Mouse (Mus musculus) limb, embryonic 10.5 days (tissue): ENCODE results near the gene Unc79. TPM values are rescaled to one million over a fixed set of nuclear protein-coding genes. Genes with fewer than 3 reads are reported as not detected.

Experiments used
- DNase-seq: peaks from one replicate; pipeline ENCODE4 v3.0.0-alpha.2; 2017; ENCODE audit warnings: low spot score
- H3K27ac ChIP-seq: fragments of 300-500 bp; sonication (generic); 2 replicates; pipeline ENCODE4 v1.5.1; 2016; ENCODE audit warnings: mild to moderate bottlenecking
- H3K27me3 ChIP-seq: fragments of 300-500 bp; sonication (generic); 2 replicates; pipeline ENCODE4 v1.6.1; 2016; ENCODE audit warnings: low read depth, mild to moderate bottlenecking; ENCODE audit not compliant: poor library complexity, severe bottlenecking
- H3K36me3 ChIP-seq: fragments of 300-500 bp; sonication (generic); 2 replicates; pipeline ENCODE4 v1.6.1; 2016; ENCODE audit warnings: mild to moderate bottlenecking, moderate library complexity
- H3K4me1 ChIP-seq: fragments of 300-500 bp; sonication (generic); 2 replicates; pipeline ENCODE4 v1.6.1; 2016
- H3K4me3 ChIP-seq: fragments of 300-500 bp; sonication (generic); 2 replicates; pipeline ENCODE4 v1.5.1; 2016; ENCODE audit warnings: mild to moderate bottlenecking, moderate library complexity
- H3K9me3 ChIP-seq: fragments of 300-500 bp; sonication (generic); replicated peaks from 2 replicates; pipeline ENCODE4 v1.6.1; 2016; ENCODE audit warnings: mild to moderate bottlenecking
- WGBS: fragments of 180-500 bp; shearing (Covaris S2); methylation state at CpG from one replicate; pipeline ENCODE4 v1.1.7; 2016; 5-methylcytosine and 5-hydroxymethylcytosine counted together
- polyA plus RNA-seq: library from polyadenylated mRNA; unstranded; fragments of >200 nt; fragmentation: Nextera tagmentation; extraction: Ambion mirVana; gene quantifications from 2 replicates; pipeline ENCODE4 v1.2.1, GENCODE M21; 2016

The Unc79 gene
- polyA plus RNA-seq, 1 experiment from 2014 or later = 0.05 TPM

GRCm38 (mm10) chr12:103103601-103104000 is 154.9 kb downstream of the Unc79 start:
- 20% methylated on average over 5 of the region's 5 CpGs for WGBS
- peak; percentile 33 for DNase-seq
- H3K4me3 ChIP-seq = 0 out of 2 replicates have a peak overlapping the region, but pooled peaks have one; percentile 10

GRCm38 (mm10) chr12:103109301-103109700 is 160.6 kb downstream of the Unc79 start:
- Histone ChIP-seq H3K4me1 (no peaks in the 10 kb centered on the region; the same call in 1 of the 2 replicates), H3K27me3 (no peaks in the 10 kb centered on the region), H3K4me3 (no peak overlapping the region), H3K36me3 (no peaks in the 10 kb centered on the region), H3K9me3 (no peaks in the 10 kb centered on the region), H3K27ac (no peak overlapping the region)
- DNase-seq = no peak
- WGBS = 95% methylated on average over 7 of the region's 7 CpGs

More at GRCm38 (mm10) chr12:103103601-103104000, 154.9 kb downstream of the Unc79 start:
- H3K4me1 ChIP-seq = peaks cover 6% of the 10 kb centered on the region
- no peak overlapping the region for H3K27ac ChIP-seq
- no peaks in the 10 kb centered on the region for H3K27me3 ChIP-seq
- H3K36me3 ChIP-seq = no peaks in the 10 kb centered on the region
- H3K9me3 ChIP-seq = no peaks in the 10 kb centered on the region

GRCm38 (mm10) chr12:103116639-103117038 is 168.0 kb downstream of the Unc79 start:
- 86% methylated on average over 8 of the region's 8 CpGs for WGBS
- no peak for DNase-seq
- H3K36me3 ChIP-seq = no peaks in the 10 kb centered on the region
- no peak overlapping the region for H3K27ac ChIP-seq
- H3K4me1 ChIP-seq = peaks cover 12% of the 10 kb centered on the region
- H3K9me3 ChIP-seq = no peaks in the 10 kb centered on the region
- no peak overlapping the region for H3K4me3 ChIP-seq
- H3K27me3 ChIP-seq = no peaks in the 10 kb centered on the region

DNA sequence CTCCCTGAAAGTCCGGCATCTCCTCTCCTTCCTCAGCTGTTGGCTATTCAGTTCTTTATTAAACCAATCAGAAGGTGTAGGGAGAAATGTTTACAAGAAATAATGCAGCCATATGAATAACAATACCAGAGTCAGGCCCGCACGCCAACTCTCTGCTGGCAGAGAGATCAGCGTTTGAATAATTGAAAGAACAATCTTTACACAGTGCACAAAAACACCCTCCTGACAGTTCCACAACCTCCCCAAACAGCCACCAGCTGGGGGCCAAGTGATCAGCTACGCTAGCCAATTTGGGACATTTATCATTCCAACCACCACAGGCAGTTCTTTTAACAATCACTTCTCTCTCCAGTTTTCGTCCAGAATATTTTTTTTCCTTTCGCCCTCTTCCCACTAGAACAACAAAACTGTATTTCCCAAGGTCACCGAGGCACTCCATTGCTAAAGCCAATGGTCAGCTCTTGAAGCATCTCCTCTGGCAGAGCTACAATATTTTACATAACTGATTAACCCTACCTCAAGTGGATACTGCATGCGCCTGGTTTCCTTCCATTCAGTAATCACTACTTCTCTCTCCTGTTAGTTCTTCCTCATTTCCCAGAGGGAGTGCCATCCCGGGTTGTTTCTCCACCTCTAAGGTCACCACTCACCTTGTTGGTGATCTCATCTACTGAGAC is 169.0 kb downstream of the Unc79 start:
- peaks cover 12% of the 10 kb centered on the region for H3K4me1 ChIP-seq
- DNase-seq = no peak
- WGBS = 83% methylated on average over 10 of the region's 10 CpGs

GRCm38 (mm10) chr12:103121928-103122327 is 173.3 kb downstream of the Unc79 start:
- Histone ChIP-seq H3K36me3 (no peaks in the 10 kb centered on the region), H3K4me1 (peaks cover 10% of the 10 kb centered on the region; the same call in 1 of the 2 replicates), H3K27me3 (no peaks in the 10 kb centered on the region), H3K4me3 (no peak overlapping the region), H3K27ac (no peak overlapping the region), H3K9me3 (no peaks in the 10 kb centered on the region)
- no peak for DNase-seq
- 87% methylated on average over 5 of the region's 5 CpGs for WGBS

More for the DNA sequence above, 169.0 kb downstream of the Unc79 start:
- H3K9me3 ChIP-seq = no peaks in the 10 kb centered on the region
- no peak overlapping the region for H3K27ac ChIP-seq
- H3K4me3 ChIP-seq = no peak overlapping the region
- no peaks in the 10 kb centered on the region for H3K36me3 ChIP-seq
- H3K27me3 ChIP-seq = no peaks in the 10 kb centered on the region

GRCm38 (mm10) chr12:103123861-103124260 is 175.2 kb downstream of the Unc79 start:
- H3K27me3 ChIP-seq = no peaks in the 10 kb centered on the region
- 79% methylated on average over 1 of the region's 1 CpGs for WGBS
- H3K4me1 ChIP-seq = peaks cover 7% of the 10 kb centered on the region; the same call in 1 of the 2 replicates
- no peak overlapping the region for H3K27ac ChIP-seq
- no peak for DNase-seq
- no peaks in the 10 kb centered on the region for H3K9me3 ChIP-seq
- no peaks in the 10 kb centered on the region for H3K36me3 ChIP-seq
- H3K4me3 ChIP-seq = no peak overlapping the region

DNA sequence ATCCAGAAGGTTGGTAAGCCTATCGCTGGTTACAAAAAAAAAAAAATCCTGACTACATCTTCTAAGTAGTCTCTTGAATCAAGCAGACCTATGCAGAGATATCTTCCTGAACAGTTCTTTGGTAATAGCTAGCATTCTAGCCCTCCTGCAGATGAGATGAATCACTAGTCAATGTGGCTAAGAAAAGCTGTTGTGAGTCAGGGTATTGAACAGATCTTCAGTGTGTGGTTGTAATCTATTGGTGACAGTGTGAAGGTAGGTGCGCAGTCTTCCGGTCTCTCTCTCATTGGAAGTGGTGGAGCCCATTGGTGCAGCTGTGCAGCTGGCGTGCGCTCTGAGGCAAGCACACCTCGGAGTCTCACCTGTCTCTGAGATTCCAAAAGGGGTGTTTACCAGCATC is 180.3 kb downstream of the Unc79 start:
- no peak overlapping the region for H3K27ac ChIP-seq
- H3K9me3 ChIP-seq = no peaks in the 10 kb centered on the region
- no peaks in the 10 kb centered on the region for H3K36me3 ChIP-seq
- H3K4me3 ChIP-seq = no peak overlapping the region
- H3K27me3 ChIP-seq = no peaks in the 10 kb centered on the region
- 93% methylated on average over 6 of the region's 6 CpGs for WGBS
- no peak for DNase-seq
- H3K4me1 ChIP-seq = peaks cover 7% of the 10 kb centered on the region; the same call in 1 of the 2 replicates

DNA sequence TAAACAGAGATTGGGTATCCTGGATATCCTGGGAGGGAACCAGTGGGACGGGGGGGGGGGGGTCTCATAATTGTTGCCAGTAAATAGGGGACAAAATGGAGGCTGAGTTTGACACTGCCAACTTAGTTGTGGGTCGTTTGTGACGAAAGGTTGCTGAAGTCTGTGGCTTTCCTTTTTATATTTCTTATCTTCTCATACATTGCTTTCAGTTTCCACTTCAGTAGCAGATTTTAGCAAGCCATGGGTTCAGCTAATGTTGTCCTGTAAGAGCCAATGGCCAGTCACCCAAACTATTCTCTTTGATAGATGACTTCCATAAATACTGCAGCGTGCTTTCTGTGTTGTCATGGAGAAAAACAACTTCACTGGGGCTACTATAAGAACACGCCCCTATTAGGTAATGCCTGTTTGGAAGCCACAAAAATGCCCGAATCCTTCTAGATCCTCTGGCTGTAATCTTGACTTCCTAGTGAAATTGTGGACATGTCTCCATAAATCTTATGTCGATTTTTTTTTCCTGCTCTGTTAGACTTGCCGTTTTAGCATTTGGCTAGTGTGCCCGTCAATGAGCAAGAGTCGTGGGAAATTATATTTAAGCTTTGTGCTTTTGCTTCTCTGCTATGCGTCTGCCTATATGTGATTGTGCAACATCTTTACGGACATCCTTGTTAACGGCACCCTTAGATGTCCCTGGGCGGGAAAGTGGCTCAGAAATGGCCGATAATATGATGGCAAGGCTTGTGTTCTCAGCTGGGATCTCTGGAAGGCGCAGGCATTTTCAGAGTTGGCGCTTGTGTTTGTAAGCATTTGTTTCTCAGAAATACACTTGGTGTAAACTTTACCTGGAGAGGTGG is 181.0 kb downstream of the Unc79 start:
- Histone ChIP-seq H3K4me1 (peaks cover 7% of the 10 kb centered on the region; the same call in 1 of the 2 replicates), H3K36me3 (no peaks in the 10 kb centered on the region), H3K9me3 (no peaks in the 10 kb centered on the region), H3K4me3 (no peak overlapping the region), H3K27me3 (no peaks in the 10 kb centered on the region), H3K27ac (no peak overlapping the region)
- 88% methylated on average over 17 of the region's 17 CpGs for WGBS
- DNase-seq = no peak

DNA sequence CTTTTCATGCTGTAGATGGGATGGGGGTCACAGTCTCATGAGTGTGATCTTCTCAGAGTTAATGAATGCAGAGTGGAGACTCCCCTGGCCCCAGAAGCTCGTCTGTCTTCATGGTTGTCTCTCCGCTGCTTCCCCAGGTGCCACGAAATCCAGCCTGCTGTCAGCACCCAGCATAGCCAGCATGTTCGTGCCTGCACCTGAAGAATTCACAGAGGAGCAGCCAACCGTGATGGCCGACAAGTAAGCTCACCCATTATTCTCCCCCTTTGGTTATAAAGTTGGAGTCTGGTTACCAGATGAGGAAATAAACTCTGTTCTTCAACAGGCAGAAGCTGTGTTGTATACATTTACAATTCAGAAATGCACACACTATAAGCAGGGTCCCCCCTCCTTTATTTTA is 182.8 kb downstream of the Unc79 start:
- no peaks in the 10 kb centered on the region for H3K36me3 ChIP-seq
- 69% methylated on average over 6 of the region's 6 CpGs for WGBS
- H3K27ac ChIP-seq = no peak overlapping the region
- no peak overlapping the region for H3K4me3 ChIP-seq
- H3K27me3 ChIP-seq = no peaks in the 10 kb centered on the region
- no peaks in the 10 kb centered on the region for H3K9me3 ChIP-seq
- no peak for DNase-seq
- H3K4me1 ChIP-seq = no peaks in the 10 kb centered on the region

GRCm38 (mm10) chr12:103142550-103143010 is 193.9 kb downstream of the Unc79 start:
- no peaks in the 10 kb centered on the region; the same call in 1 of the 2 replicates for H3K9me3 ChIP-seq
- H3K27me3 ChIP-seq = no peaks in the 10 kb centered on the region
- no peaks in the 10 kb centered on the region for H3K4me1 ChIP-seq
- no peak overlapping the region for H3K4me3 ChIP-seq
- DNase-seq = no peak
- no peaks in the 10 kb centered on the region for H3K36me3 ChIP-seq
- H3K27ac ChIP-seq = no peak overlapping the region
- WGBS = 65% methylated on average over 9 of the region's 9 CpGs

GRCm38 (mm10) chr12:103143798-103144565 is 195.3 kb downstream of the Unc79 start:
- Histone ChIP-seq H3K9me3 (no peaks in the 10 kb centered on the region; the same call in 1 of the 2 replicates), H3K36me3 (no peaks in the 10 kb centered on the region), H3K27me3 (no peaks in the 10 kb centered on the region), H3K27ac (no peak overlapping the region), H3K4me3 (no peak overlapping the region), H3K4me1 (no peaks in the 10 kb centered on the region)
- peak; percentile 77 for DNase-seq
- 32% methylated on average over 9 of the region's 9 CpGs for WGBS

- DNase-seq = no peak
- no peaks in the 10 kb centered on the region for H3K27me3 ChIP-seq
- H3K4me3 ChIP-seq = no peak overlapping the region
- no peaks in the 10 kb centered on the region; the same call in 1 of the 2 replicates for H3K9me3 ChIP-seq
- H3K4me1 ChIP-seq = no peaks in the 10 kb centered on the region
- WGBS = 83% methylated on average over 2 of the region's 2 CpGs
- H3K27ac ChIP-seq = no peak overlapping the region
- no peaks in the 10 kb centered on the region for H3K36me3 ChIP-seq
These were observed 201.6 kb downstream of the Unc79 start for GRCm38 (mm10) chr12:103150247-103150646.
